Mouse (Mus musculus): ENCODE results near the gene Cyp2c55.

Gene Cyp2c55

GRCm38 (mm10) chr19:39006715-39007114, at the start of gene Cyp2c55:
Gene Cyp2c55 (plus strand): TSS chr19:39007019.
- DNase-seq, result no peak

- peak; percentile 16 for DNase-seq
These were observed 36.1 kb upstream of the Cyp2c55 start for GRCm38 (mm10) chr19:38970741-38971140.

GRCm38 (mm10) chr19:38972581-38972980, 34.2 kb upstream of the Cyp2c55 start:
- DNase-seq, result no peak

- DNase-seq, result no peak
These were observed 33.2 kb upstream of the Cyp2c55 start for GRCm38 (mm10) chr19:38973666-38974065.

GRCm38 (mm10) chr19:38976269-38976668, 30.6 kb upstream of the Cyp2c55 start:
- DNase-seq, result no peak

- DNase-seq, result peak; percentile 70
These were observed 24.9 kb upstream of the Cyp2c55 start for GRCm38 (mm10) chr19:38981966-38982365.

- no peak for DNase-seq
These were observed 8.6 kb upstream of the Cyp2c55 start for GRCm38 (mm10) chr19:38998248-38998647.

- no peak for DNase-seq
These were observed 8.1 kb upstream of the Cyp2c55 start for GRCm38 (mm10) chr19:38998676-38999075.

GRCm38 (mm10) chr19:39005132-39005531, 1.7 kb upstream of the Cyp2c55 start:
- DNase-seq, result no peak

GRCm38 (mm10) chr19:39057928-39058327, 51.1 kb downstream of the Cyp2c55 start:
- DNase-seq, result no peak

GRCm38 (mm10) chr19:39060719-39061118, 53.9 kb downstream of the Cyp2c55 start, which contains the start of gene Cyp2c65:
Gene Cyp2c65 (plus strand): TSS chr19:39061015.
- no peak for DNase-seq

All from retina, postnatal 1 day (tissue).